Mouse (Mus musculus): ENCODE measurements at regions not wholly inside any gene's neighbourhood (a gene's known extent, or its start where the extent isn't known, plus 50 kb on each side); places are given as distances from the start of the nearest gene placed in this dataset.

DNA sequence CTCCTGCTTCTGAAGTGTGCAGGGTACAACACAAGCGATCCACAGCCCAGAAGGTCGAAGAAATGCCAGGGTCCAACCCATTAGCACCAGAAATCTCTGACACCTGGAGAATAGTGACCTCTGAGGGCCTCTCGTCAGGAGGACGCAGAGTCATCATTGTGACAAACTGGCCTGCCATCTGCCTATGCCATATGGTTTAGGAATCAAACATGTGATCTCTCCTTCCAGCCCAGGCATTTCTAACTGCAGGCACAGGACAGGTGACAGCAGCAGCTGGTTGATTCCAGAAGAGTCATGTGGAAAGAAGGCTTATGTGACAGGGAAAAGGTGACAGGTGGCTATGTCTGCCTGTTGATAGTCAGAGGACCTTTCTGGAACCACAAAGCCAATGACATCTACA, 476.0 kb upstream of the Vstm2b start:
- DNase-seq (ENCODE audit: low spot score) = no peak

DNA sequence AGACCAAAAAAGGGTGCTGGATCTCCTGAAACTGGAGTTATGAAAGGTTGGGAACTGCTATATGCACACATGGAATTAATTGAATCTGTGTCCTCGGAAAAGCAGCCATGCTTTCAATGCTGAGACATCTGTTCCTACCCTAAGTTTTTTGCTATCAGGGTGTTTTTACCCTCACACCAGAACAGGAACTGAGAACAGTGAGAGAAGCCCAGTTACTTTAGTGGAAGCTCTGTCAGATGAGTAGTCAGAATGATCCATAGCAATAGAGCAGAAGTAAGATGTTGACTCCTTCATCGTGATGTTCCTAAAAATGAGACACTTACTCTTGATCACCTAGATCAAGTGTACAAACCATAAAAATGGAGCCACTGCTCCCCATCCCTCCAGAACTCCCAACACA, 468.7 kb upstream of the Vstm2b start:
- no peak for DNase-seq (ENCODE audit: low spot score)

DNA sequence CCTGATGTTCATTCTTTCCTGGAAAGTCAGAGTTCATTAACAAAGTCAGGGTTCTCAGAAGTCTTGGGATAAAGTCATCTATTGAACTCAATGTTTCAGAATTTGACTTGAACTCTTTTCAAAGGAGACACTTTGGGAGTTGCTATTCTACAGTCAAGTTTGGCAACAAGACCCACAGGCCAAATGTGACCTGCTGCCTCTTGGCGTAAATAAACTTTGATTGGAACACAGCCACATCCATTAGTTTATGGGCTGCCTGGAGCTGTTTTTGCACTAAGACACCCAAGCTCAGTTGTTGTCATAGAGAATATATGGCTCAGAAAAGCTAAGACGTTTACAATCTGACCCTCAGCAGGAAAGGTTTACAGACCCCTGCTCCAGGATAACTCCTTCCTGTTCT, 464.2 kb upstream of the Vstm2b start:
- DNase-seq (ENCODE audit: low spot score) = no peak

DNA sequence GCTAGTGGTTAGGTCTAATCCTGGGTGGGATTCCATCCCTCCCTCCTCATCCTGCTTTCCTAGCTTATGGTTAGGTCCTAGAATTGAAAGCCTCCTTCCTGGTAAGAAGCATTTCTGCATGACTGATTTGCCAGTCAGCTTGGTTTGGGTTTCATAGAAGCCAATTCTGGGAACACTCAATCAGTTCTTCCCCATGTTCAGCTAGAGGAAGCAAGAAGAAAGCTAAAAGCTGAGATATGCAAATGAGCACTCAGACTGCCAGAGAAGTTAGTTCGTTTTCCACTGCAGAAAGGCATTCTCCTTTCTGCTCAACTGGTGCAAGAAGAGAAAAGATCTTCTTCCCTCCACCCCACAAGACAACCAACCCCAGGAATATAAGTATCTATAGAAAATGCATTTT, 457.0 kb upstream of the Vstm2b start:
- DNase-seq (ENCODE audit: low spot score) = no peak

DNA sequence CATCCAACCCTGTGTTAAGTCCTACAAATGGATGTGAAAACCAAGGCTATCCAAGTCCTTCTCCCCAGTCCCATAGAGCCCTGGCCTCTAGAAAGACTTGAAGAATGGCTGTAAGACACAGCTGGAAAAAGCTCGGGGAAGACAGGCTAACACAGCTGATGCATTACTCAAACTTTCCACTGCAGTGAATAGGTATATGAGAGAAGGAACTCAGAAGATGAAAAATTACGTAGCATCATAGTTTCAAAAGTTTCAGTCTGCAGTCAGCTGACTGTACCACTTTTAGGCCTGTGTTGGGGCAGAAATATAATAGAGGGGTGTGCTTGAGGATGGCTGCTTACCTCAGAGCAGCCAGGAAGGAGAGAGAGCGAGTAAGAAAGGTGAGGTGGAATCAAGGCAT, 456.3 kb upstream of the Vstm2b start:
- no peak for DNase-seq (ENCODE audit: low spot score)

DNA sequence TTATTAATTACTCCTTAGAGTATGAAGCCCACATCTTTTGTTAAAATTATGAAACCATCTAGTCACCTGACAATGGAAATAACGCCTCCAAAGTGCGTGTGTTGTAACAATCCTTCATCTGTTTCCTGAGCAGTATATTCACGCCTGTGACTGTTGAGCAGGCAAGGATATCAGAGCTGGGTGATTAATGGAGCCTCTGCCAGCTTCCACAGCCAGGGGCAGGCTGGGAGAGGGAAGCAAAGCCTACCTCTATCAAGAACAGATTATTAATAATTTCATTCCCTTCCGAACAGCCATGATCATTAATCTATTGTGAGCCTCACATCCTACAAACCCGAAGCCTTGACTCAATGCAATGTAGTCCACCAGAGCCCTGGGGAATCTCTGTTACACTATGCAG, 431.7 kb upstream of the Vstm2b start:
- no peak for DNase-seq (ENCODE audit: low spot score)

DNA sequence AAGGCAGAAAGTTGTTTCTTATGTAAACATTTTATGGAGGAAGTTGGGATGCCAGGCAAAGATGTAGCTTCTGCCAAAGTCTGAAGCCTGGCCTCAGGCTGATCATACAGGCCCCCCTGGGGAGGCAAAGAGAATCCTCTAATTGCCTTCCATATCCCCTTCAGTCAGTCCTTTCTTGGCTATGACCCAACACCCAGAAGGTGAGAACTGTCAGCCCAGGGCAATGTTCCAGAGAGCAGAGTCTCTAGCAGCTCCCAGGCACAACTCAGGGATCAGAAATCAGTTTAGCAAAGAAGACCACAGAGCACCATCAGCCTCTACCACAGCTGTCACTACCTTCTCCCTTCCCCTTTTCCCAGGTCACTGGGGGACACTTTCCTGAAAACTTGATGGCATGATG, 410.9 kb upstream of the Vstm2b start:
- no peak for DNase-seq (ENCODE audit: low spot score)

DNA sequence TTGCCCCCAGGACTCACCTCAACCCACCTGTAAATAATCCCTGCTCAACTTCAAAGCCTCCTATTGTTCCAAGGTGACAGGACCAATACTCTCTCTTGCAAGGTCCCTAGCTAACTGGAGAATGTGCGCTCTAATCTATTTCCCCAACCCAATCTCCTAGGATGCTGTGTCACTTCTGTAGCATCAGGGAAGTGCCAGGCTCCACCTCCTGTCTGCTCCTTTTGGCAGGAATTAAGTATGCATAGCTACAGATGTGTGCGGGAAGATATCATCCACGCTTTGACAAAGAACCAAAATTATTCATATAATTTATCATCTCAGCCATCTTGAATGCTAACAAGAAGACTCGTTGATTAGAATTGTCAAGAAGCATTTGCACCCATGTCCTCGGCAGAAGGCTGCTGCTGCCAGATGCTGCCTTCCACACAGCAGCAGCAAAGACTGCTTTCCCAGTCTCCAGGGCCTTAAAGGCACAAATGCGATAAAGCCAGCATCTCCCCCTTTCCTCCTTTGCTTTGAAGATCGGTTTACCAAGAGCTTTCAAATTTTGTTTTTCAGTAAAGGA, 375.3 kb upstream of the Vstm2b start:
- DNase-seq (ENCODE audit: low spot score) = no peak

DNA sequence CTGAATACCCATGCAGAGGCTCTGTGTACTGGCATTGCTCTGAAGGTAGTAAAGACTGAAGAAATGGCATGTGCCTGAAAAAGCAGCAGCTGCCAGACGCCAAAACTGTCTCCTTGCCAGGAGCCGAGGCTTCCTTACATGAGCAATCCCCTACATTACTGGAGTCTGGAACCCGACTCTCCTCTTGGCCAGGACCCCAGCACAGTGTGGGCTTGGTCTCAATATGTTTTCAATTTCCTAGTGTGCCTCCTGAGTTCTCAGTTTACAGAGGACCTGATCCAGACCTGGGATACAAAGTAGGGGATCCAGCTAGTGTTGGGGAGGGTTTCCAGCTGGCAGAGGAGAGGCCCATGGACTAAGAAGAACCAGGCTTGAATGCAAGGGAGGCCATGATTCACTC, 361.5 kb upstream of the Vstm2b start:
- peak; percentile 17 for DNase-seq (ENCODE audit: low spot score)

DNA sequence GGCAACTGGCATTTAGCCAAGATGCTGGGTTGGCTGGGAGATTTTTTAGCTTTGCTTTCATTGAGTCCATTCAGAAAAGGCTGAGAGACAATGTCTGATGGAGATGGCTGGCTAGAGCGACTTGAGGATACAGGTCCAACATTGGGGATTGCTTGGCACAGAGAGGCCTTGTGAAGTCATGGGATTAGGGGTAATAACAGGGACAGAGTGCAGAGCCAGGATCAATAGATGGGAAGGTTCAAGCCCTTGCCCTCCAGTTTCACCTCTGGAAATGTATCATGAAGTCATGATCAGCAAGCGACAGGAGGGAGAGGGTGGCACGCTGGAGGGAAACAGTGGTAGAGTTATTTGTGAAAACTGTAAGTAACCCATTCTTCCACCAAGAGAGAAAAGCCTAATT, 360.5 kb upstream of the Vstm2b start:
- DNase-seq (ENCODE audit: low spot score) = no peak

DNA sequence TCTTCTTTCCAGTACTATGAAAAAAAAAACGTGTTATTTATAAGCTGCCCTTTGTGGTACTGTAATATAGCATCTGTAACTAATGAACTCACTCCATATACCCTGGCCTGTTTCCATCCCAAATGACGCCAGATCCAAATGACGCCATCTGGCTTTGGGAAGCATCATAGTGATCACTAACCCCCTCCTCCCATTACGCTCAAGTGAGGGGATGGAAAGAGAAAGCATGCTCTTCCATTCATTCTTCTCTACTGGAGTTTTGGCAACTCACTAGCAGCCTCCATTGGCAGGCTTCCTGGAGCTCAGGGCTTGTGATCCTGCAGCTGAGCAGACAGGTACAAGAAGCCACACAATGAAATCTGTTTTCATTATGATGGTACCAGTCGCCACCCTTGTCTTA, 358.3 kb upstream of the Vstm2b start:
- no peak for DNase-seq (ENCODE audit: low spot score)

DNA sequence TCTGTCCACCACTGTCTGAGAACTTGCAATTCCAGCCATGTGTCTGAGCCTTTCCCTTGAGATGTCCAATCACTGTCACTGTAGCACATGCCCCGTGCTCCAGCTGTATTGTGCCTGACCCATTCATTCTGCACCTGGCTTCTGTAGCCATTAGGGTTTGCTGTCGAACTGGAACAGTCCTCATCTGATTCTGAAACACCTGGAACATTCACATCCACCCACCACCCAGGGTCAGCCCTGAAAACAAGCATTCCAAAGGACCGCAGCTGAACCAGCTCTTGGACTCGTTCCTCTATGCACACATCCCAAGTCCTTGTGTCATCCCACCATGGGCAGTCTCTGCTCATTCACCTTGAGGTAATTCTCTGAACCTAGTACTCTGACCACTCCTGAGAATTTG, 356.8 kb upstream of the Vstm2b start:
- DNase-seq (ENCODE audit: low spot score) = no peak

DNA sequence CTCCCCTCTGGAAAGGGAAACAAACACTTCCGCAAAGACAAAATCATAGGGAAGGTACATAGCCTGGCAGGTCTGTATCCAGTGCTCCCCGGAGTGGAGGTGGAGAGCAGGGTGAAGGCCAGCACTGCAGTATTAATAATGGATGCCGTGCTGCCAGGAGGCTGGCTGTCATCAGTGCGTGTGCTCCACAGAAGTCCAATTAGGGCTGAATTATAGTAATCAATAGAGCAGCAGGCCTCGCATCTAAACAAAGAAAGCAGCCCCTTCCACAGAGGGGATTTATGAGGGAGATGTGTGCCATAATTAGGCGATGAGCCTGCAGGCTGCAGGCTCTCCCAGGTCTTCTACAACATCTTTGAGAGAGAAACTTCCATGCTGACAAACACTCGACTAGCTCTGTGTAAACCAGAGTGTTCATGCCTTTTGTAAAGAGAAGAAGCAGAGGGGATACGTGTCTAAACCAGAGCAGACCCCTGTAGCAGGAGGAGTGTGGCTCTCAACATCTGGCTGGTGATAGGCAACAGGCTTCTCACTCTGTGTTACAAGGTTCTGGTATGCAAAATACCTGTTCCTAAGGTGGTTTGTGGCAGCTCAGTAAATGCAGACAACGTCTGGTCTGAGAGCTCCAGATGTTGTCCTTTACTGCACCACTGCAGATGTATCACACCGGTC, 334.5 kb upstream of the Vstm2b start:
- DNase-seq (ENCODE audit: low spot score) = no peak

DNA sequence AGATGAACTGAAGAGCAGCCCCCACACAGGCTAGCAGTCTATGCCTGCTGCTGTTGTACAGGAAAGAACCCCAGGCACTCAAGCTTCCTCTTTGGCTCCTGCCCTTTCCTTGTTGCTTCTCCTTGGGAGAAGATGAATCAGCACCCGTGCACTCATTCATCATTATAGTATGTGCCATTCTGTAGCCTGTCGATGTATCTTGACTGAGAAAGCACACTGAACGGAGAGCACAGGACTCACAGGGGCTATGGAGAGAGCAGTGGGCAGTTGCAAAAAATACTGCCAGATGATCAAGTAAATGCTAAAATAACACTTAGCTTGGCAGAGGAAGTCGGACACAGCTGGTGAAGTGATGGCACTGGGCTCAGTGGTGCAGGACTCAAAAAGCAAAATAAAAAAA, 322.2 kb upstream of the Vstm2b start:
- DNase-seq (ENCODE audit: low spot score) = no peak

DNA sequence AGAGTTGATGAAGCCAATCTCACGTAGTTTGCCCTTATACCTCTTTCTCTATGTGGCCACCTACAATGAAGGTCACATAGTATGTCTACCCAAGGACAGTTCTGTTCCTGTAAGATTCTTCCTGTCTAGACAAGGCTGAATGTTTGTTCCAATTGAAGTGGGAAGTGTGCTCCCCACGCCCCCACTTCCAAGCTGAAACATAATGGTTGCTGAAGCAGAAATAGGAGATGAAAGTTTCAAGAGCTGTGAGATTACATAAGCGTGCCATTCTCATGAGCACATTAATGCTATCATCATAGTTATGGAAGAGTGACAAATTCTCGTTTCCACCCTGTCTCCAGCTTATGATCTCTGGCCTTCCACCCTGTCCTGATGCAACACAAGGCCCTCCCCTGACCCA, 320.8 kb upstream of the Vstm2b start:
- DNase-seq (ENCODE audit: low spot score) = no peak

DNA sequence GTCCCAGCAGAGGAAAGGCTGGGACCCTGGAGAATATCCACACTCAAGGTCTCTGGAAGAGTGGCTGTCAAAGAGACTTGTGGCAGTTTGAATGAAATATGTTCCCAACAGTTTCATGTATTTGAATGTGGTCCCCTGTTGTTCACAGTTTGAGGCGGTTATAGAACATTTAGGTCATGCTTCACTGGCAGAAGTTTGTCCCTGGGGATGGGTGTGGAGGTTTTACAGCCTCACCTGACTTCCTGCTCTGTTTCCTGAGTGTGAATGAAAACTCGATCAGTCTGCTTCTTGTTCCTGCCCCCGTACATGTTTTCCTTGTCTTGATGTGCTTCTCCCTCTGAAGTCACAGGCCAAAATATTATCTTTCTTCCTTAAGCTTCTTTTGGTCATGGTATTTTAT, 277.4 kb upstream of the Vstm2b start:
- DNase-seq (ENCODE audit: low spot score) = no peak

DNA sequence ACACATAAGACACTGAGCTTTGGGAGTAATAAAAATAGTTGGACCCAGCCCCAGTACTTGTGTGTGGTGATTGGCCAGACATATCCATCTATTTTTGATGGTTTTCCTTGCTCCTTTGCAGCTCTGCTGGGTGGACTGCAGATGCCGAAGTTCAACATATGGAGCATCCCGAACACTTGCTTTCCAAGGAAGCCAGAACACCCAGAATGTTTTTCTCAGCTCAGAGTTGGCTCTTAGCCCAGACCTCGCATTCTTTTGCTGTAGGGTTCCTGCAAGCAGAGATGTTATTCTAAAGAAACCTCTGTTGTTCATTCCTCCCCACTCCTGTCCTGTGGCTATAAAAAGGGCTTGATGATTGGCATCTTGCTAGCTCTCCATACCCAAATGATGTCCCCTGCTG, 275.3 kb upstream of the Vstm2b start:
- peak; percentile 70 for DNase-seq (ENCODE audit: low spot score)

DNA sequence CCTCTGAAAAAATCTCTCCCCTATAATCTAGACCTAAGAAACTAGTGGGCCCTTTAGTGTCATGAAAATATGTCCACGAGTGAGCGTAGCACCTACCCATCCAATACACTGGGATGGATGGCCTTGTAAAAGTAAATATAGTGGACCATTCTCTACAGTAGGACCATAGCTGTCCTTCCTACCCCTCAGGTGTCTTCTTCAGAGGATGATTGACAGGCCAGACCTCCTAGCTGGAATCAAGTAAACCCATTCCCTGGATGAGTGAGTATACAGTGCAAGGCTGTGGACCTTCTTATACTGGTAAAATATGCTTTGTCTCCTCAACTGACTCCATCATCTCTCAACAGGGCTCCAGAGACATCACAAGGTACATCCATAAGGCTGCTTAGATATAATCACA, 274.8 kb upstream of the Vstm2b start:
- DNase-seq (ENCODE audit: low spot score) = no peak

DNA sequence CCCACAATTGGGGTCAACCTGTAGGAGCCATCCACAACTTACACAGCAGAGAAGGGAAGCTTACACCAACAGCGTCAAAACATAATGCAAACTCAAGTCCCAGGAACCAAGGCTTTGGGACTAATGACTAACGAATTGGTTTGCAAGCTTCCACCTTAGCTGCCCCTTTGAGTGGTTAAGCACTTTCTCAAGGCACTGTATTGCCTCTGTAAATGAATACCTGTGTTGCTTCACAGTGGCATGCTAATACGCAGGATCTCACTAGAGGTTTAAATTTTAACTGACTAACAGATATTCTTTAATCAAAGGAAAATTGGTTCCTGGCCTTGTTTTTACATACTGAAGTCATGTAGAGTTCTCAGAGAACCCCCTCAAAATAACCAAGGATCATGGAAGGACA, 261.8 kb upstream of the Vstm2b start:
- no peak for DNase-seq (ENCODE audit: low spot score)

DNA sequence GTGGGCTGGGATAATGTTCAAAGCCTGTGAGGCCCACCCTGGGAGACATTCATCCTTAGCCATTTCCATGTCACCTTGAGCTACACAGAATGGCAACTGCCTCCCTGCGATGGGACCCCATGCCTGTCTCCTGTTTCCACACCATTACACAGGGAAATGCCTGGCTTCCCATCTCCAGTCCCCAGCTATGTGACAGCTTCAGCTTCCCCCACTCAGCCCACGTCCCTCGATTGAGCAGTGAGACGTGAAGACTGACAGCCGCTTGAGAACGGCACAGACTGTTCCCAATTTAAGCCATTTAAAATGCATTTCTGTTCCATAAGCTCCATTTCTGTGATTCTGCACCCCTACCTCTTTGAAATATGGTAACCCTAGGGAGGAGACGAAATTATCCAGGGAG, 243.1 kb upstream of the Vstm2b start:
- peak; percentile 53 for DNase-seq (ENCODE audit: low spot score)

DNA sequence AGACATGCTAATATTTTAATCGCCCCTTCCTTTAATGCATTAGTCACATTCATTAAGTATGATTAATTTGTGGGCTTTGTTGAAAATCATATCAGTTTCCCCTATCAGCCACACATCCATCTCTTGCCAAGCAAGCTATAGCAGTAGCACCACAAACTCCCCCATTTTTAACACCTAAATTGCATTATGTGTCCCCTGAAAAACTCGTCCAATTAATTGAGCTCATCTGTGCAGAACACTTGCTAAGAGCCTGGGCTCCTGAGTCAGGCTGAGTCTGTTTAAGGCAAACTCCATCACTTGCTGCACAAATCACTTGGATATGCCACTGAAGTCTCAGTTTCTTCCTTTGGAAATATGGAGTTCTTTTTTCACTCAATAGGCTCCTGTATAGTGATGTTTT, 242.7 kb upstream of the Vstm2b start:
- peak; percentile 13 for DNase-seq (ENCODE audit: low spot score)

DNA sequence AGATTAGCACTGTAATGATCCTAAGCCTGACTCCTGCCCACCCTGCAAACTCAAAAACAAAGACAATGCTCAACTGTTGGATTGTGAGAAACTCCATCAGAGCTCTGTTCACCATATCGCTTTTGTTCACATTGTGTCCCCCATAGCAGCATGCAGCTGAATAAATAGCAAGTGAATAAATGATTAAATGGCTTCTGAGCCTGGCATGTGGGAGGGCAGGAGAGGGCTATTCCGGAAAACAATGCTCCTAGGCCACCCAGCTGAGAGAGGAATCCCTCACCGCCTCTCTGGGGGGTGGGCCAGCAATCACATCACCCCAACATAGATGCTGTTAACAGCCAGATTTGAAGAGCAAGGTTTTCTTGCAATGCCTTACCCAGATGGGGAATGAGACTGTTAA, 238.5 kb upstream of the Vstm2b start:
- no peak for DNase-seq (ENCODE audit: low spot score)

DNA sequence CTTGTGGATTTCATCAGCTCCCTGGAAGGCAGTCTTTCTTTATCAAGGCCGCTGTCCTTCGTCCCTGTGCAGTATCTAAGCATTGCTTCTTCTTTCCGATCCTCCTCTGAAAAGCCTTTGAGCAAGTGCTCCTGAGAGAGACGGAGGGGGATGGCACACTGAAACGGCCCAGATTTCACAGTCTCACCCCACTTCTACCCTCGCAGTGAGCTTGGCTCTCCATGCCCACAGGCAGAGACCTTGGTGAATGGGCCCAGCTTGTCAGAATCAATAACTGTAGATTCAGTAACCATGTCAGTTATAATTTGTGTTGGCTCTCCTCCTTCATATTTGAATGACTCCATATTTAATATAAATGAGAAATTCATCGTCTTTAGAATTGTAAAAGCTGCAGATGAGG, 234.3 kb upstream of the Vstm2b start:
- DNase-seq (ENCODE audit: low spot score) = no peak

DNA sequence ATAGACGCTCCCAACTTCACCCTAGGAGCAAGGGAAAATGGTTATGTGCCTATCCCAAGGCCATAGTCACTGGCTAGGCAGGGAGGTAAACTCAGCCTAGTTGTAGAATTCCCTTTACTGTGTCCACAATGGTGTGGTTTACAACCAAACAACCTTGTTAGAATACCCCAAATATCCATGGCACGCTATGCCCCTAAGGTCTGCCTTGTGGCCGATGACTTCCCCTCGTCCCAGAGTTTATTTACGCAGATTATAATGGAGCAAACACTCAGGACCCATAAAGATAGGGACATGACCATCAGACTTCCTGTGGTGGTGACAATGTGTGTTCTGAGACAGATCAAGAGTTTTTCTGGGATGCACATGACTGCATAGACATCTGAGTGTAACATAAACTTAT, 231.5 kb upstream of the Vstm2b start:
- no peak for DNase-seq (ENCODE audit: low spot score)

DNA sequence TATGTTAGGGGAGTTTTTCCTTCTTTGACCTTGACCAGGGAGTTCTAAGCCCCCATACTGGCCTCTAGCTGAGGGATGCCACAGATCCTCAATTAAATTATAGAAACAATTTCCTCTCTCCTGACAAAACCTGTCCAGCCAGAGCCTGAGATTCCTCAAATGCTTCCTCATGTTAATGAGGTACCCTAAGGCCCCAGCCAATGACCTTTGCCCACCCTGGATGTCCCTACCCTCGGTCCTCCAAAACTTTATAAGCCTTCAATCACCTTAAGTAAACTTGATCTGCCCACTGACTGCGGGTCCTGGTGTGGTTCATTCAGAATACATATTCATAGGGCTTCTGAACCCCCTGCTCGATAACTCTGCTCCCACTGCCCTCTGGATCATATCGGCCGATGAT, 227.7 kb upstream of the Vstm2b start:
- DNase-seq (ENCODE audit: low spot score) = no peak
